Mouse (Mus musculus): Measurements from ENCODE around the gene Ppp1r27.
A peak's percentile ranks its signal among the peaks of the same experiment; 100 is the strongest.
"Not testable (repeated sequence)": the region's sequence is repeated elsewhere in the genome, so short reads cannot be mapped to it uniquely, and the experiment has no call there.

Ppp1r27 gene

GRCm38 (mm10) chr11:120575940-120576339 is 25.0 kb upstream of the Ppp1r27 start:
- DNase-seq (ENCODE audit: low spot score): no peak

DNA sequence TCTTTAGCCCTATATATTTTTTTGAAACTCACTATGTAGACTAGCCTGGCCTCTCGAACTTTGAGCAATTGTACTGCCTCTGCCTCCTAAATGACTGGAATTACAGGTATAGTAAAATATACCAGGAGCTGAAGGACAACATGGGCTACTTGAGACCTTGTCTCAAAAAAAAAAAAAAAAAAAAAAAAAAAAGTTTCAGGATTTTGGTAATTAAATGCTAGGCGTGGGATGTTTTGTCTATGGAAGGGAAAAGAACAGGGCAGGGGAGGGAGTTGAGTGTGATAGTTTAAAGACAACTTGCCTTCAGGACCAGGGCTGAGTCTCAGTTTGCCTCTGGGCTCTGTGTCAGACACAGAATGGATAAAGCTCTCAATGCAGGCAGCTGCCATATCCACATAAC is 24.1 kb upstream of the Ppp1r27 start:
- DNase-seq (ENCODE audit: low spot score): no peak

DNA sequence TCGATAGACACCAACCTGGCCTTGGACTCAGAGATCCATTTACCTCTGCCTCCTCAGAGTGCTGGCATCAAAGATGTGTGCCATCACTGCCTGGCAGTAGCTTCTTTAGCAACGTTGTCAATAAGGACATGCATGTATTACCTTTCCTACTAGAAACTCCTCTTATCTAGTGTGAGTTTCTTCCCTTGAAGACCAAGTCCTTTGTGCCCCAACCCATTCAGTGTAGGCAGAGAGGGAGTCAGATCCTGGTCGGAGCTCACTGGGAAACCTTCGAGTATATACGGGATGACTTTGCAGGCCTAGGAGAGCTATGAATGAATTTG is 23.3 kb upstream of the Ppp1r27 start:
- no peak for DNase-seq (ENCODE audit: low spot score)

- DNase-seq (ENCODE audit: low spot score): no peak
These were observed 22.8 kb upstream of the Ppp1r27 start for GRCm38 (mm10) chr11:120573585-120574277.

DNA sequence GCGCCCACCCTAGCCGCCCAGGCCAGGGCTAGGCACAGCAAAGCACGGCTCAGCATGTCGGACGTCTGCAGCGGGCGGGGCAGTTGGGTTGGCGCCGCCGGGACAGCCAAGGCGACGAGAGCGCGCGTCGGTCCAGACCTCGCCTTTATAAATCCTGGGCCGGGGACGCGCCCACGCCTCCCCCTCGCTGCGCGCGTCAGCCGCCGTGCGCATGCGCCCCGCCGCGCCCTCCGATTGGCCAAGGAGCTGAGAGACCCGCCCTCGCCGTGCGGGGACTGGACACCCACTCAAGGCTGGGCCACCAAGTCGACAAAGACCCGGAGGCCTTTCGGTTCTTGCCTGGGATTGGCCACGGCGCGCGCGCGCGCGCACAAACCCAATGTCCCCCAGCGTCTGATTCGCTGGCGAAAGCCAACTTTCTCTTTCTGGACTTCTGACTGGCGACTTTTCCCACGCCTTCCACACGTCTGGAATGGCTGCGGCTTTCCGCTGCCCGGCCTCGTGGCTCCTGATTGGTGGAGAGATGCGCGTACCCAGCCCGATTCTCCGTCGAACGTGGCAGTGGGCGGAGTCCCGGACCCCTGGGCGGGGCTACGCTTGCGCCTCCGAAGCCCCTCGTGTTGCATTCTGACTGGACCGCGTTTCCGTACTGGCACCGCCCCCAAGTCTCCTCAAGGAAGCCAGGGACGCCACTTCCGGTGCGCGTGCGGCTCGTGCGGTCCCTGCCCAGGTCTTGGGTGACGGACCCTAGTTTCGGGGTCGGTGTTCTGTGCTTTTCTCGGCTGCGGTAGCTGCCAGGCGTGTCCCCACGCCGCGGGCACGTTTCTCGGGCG is 22.0 kb upstream of the Ppp1r27 start, which contains the start of gene P4hb:
TSS of gene P4hb (minus strand) at position 502 of the 833 bp plus-strand sequence.
- DNase-seq (ENCODE audit: low spot score): peak; percentile 98

- no peak for DNase-seq (ENCODE audit: low spot score)
These were observed 21.5 kb upstream of the Ppp1r27 start for GRCm38 (mm10) chr11:120572417-120572751.

DNA sequence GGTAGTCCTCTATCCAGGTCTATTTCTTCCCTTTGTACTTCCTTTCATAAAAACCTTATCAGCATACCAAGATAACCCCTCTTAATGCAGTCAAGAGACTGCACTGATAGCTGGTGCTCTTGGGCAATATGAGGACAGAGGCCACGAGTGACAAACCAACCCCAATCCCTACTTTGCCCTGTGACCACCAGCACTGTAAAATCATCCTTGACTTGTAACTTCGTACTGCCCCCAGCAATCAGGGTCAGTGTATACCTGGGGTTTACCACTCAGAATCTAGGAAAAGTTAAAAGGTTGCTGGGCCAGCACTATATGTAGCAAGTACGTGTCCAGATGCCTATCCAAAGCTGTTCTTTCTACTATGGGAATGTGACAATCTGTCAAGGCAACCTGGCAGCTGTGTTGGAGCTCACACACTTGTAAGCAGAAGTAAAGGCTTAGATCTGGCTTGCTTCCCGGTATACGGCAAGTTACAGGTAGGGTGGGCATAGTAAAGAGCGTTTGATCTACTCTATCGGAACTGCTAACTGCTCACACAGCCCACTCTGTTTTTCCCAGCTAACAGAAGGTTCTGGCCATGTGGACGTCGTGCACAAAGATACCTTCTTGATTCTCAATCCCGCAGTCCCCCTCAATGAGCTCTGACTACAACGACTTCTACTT is 21.0 kb upstream of the Ppp1r27 start:
- no peak for DNase-seq (ENCODE audit: low spot score)

DNA sequence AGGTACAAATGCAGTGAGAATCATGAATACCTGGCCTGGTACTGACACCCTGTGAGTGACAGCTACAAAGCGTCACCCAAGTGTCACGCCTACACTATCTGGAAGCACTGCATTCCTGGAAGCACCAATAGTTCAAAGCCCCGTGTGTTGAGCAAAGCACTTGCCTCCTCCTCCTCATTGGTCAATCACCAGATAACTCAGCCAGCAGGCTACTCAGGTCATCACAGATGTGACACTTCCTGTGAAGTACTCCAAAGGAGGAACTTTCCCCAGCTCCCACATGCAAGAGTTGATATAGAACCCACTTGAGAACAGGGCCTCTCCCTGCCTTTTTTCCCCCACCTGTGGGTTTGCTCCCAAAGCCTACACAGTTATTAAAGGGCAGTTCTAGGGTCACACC is 20.2 kb upstream of the Ppp1r27 start:
- DNase-seq (ENCODE audit: low spot score): no peak

DNA sequence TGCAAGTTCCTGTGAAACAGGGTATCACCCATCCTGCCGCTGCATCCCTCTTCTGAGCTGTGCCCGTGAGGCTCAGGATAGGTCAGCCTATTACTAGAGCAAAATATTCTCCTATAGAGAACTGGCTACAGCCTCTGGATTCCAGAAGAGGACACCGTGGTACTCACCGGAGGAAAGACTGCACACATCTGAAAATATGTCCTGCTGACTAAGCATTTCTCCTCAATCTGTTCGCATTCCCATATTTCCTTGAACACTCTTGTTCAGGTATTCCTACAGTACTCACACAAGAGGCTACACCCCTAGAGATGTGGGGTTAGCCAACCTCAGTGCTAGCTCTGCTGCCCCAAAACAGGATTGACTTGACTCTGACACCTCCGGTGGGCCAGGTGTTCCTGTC is 17.4 kb upstream of the Ppp1r27 start:
- DNase-seq (ENCODE audit: low spot score): no peak

GRCm38 (mm10) chr11:120565114-120565513 is 14.2 kb upstream of the Ppp1r27 start:
- no peak for DNase-seq (ENCODE audit: low spot score)

GRCm38 (mm10) chr11:120562949-120563348 is 12.0 kb upstream of the Ppp1r27 start:
- DNase-seq (ENCODE audit: low spot score): no peak

GRCm38 (mm10) chr11:120560952-120561728 is 10.2 kb upstream of the Ppp1r27 start:
- DNase-seq (ENCODE audit: low spot score): no peak

DNA sequence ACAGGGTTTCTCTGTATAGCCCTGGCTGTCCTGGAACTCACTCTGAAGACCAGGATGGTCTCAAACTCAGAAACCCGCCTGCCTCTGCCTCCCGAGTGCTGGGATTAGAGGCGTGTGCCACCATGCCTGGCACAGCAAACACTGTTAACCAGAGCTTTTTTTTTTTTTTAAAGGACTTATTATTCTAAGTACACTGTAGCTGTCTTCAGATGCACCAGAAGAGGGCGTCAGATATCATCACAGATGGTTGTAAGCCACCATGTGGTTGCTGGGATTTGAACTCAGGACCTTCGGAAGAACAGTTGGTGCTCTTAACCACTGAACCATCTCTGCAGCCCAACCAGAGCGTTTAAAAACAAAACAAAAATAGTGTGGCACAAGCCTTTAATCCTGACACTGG is 7.9 kb upstream of the Ppp1r27 start:
- not testable (repeated sequence) for DNase-seq (ENCODE audit: low spot score)

- DNase-seq (ENCODE audit: low spot score): no peak
These were observed 4.3 kb upstream of the Ppp1r27 start for GRCm38 (mm10) chr11:120555260-120555659.

DNA sequence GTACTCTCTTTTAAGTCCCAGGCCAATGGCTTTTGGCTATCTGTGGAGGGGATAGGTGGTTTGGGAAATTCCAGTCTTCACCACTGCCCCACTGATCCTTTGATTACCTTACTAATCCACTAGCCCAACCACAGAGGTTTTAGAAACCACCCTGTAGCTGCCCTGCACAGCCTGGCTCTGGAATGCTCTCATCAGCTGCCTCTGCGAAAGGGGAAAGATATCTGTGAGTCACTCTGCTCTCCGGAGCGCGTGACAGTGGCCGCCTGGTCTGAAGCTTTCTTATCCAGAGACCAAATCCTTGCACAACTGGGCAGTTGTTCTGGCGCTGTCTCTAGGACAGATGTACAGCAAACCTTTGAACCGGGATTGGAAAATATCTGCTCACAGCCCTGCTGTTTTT is 3.9 kb upstream of the Ppp1r27 start:
- DNase-seq (ENCODE audit: low spot score): no peak

GRCm38 (mm10) chr11:120552736-120553135 is 1.8 kb upstream of the Ppp1r27 start:
- DNase-seq (ENCODE audit: low spot score): no peak

DNA sequence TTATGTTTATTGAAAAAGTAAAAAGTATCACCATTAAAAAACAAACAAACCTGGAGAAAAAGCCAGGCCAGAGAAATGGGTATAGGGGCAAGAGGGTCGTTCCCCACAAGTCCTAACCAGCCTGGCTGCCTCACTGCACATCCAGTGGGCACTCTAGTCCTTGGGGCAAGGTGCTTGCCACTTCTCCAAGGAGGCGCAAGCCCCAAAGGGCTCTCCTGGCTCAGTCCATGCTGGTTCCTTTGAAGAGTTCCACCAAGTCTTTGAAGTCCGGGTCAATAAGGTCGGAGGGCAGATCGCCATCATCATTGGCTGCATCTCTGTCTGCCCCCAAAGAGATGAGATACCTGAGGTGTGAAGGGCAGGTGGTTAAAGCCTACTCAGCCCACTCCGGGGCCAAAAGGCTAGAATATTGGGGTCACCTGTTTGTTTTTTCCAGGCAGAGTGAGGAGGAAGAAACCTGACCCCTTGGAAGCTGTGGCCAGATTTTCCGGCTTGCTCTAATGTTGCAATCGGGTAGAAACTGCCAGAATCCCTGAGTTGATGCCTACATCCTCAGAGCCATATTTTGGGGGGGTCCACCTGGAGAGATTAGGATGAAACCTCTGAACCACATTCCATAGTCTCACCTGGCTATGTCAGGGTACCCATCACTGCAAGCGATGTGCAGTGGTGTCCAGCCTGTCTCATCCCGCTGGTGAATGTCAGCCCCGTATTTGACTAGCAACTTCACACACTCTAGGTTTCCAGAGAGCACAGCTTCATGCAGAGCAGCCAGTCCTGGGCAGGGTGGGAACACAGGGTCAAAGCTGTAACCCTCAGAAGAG is 734 bp downstream of the Ppp1r27 start:
- DNase-seq (ENCODE audit: low spot score): no peak

DNA sequence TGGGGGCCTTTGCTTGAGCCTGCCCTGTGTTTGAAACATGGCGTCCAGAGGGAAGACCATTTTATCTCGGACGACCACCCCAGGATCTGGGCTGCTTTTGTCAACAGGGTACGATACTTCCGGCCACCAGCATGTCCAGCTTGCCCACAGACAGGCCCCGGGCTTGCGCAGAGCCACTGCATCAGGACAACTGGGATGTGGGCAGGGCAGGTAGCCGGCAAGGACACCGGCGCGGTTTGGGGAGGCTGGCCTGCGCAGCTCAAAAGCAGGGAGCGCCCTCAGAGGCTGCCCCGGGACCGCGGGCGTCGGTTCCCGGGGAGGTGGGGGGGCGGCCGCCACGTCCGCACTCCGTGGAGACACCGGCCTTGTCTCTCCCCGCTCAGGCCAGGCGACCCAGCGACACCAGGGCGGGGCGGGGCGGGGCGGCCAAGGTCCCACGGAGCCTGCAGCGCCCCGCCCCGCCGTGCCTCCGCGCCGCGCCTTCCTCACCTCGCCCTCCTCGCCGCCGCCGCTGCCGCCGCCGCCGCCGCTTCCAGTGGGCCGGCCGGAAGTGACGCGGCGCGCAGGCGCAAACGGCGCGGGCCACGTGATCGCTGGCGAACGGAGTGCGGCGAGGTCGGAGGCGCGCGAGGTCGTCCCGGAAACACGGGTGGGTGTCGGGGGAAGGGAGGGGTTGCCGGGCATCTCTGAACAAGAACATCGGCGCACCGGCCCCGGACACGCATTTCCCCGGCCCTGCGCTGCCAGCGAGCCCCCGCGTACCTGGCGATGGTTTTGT is 1.6 kb downstream of the Ppp1r27 start, which contains the start of gene Mcrip1:
TSS of gene Mcrip1 (minus strand) at position 560 of the 778 bp plus-strand sequence.
- peak; percentile 64 for DNase-seq (ENCODE audit: low spot score)

DNA sequence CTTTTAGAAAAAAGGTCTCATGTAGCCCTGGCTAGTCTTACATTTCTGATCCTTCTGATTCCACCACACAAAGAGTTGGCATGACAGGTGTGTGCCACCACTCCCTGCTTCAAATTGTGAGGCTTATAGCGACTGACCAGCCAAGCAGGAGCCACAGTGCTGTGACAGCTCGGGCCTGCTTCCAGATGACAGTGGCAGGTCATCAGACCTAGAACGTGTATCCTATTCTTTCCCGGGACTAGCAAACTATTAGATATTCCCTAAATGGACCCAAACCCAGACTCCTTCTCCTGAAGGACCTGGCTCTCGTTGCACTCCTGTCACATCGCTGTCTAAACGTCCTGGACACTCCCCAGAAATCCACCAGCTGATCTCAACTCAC is 2.2 kb downstream of the Ppp1r27 start:
- DNase-seq (ENCODE audit: low spot score): no peak

- no peak for DNase-seq (ENCODE audit: low spot score)
These were observed 2.7 kb downstream of the Ppp1r27 start for GRCm38 (mm10) chr11:120548214-120548613.

GRCm38 (mm10) chr11:120547469-120547868 is 3.5 kb downstream of the Ppp1r27 start:
- no peak for DNase-seq (ENCODE audit: low spot score)

Measured in layer of hippocampus, adult 9-10 months (tissue).